Mouse (Mus musculus) embryo, embryonic 11.5 days (tissue): ENCODE data around the gene Cstb.
A peak's percentile ranks its signal among the peaks of the same experiment; 100 is the strongest.

Experiments
- DNase-seq: peaks from one replicate; pipeline ENCODE4 v3.0.0-alpha.2; 2012; ENCODE audit warnings: low read depth, low spot score

Gene Cstb

DNA sequence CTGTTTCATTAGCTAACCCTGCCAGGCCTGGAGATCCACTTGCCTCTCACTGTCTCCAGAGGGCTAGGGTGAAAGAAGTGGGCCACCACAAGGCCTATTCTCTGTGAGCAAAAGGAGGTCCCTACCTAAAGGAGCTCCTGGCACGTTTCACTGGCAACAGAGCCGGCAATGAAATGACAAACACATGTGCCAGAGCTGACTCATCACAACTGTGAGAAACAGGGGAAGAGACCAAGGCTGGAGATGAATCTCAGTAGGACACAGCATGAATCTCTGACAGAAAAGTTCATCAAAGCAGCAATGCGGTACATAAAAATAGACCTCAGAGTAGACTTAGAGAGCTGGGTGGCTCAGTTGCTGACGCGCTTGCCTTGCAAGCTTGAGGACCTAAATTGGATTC, 7.6 kb upstream of the Cstb start:
- DNase-seq: no peak

DNA sequence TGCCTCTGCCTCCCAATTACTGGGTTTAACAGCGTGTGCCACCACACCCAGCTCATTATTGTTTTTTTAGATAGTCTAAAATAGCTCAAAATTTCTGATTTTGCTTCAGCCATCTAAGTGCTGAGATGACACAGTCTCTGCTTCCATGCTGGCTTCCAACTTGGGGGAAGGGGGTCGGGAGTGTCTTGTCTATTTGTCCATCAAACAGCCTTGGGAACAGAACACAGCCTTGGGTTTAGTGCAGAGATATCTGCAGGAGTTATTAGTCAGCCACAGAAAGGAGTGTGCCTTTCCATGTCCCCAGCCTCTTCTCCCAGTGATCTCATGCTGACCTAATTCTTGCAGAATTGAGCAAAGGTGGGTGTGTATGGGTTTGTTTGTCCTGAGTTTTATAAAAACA, 6.7 kb upstream of the Cstb start:
- DNase-seq: no peak

- DNase-seq: no peak
Observed at GRCm38 (mm10) chr10:78420929-78421328, 4.5 kb upstream of the Cstb start.

- DNase-seq: no peak
Observed at GRCm38 (mm10) chr10:78422614-78423013, 2.9 kb upstream of the Cstb start.

DNA sequence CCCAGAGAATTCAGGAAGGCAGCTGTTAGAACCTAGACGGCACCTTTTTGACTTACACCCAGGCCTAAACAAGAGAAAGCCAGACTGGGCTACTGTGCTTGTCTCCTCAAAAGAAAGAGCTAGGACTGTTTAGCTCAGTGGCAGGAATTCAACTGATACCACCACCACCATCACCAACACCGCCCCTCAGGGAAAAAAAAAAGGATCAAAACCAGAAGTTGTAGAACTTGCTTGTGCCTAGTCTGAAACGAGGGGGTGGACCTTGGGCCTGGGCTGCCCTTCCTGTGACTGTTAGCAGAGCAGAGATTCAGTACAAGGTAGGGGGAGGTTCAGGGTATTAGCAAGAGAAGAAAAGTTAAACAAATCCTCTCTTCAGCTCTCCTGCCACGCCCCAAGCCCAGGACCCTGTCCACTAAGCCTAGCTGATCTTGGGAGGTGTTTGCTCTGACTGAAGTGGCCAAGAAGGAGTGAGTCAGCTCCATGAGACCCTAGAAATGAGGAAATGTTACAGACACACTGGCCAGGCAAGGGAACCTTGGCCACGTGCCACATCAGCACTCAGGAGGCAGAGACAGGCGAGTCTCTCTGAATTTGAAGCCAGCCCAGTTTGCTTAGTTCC, 757 bp downstream of the Cstb start:
- no peak for DNase-seq

DNA sequence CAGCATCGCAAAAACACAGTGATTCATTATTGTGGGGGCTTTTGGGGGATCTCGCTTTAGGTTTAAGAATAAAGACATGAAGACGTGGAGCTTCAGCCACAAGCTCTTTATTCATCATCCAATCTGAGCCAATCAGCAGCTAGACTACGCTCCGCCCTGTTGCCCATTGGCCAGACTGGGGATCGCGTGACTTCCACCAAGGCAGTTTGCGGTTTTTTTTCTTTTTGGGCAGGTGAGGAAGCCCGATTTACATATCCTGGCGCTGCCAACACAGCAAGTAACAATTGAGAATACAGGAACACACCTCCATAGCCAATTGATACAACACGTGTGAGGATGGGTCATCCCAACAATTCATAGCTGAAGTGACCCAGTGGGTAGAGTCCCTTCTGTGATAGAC, 2.6 kb downstream of the Cstb start:
- DNase-seq: no peak

GRCm38 (mm10) chr10:78429180-78429579, 3.7 kb downstream of the Cstb start:
- DNase-seq: no peak

- no peak for DNase-seq
Observed at GRCm38 (mm10) chr10:78429776-78430175, 4.3 kb downstream of the Cstb start.

- no peak for DNase-seq
Observed at GRCm38 (mm10) chr10:78432853-78433252, 7.4 kb downstream of the Cstb start.

GRCm38 (mm10) chr10:78438094-78438493, 12.6 kb downstream of the Cstb start:
- peak; percentile 47 for DNase-seq

- DNase-seq: no peak
Observed at GRCm38 (mm10) chr10:78439550-78439949, 14.1 kb downstream of the Cstb start.

GRCm38 (mm10) chr10:78439990-78440389, 14.5 kb downstream of the Cstb start:
- no peak for DNase-seq

DNA sequence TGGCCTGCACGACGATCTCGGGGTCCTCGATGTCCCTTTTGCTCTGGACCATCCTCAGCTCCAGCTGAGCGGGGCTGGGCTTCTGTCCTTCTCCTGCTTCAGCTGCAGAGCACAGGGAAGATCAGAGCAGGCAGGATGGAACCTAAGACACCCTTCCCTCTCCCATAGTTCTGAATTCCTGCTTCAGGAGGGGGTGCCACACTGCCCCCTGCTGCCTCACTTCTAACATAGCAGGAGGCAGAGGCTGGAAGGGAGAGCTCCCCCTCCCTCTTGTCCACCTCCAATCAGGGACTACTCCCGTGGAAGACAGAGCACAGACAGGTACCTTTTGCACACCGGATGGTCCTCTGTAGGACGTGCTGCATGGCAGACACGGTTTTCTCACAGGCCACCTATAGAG, 15.3 kb downstream of the Cstb start:
- DNase-seq: no peak

DNA sequence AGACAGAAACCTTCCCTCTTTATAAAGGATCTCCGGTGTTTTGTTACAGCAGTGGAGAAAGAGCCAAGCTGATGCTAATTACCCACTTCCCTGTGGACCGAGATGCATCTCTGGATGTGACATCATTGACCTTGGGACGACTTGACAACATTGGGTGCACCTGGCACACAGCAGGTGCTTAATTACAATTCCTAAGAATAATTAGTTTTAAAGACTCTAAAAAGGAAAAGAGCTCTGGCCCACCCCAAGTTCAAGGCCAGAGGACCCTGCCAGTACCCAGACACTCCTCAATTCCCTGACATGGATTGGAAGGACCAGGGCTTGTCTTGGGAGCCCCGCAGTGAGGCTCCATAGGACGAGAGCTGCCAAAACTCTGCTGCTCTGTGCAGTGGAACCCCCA, 16.1 kb downstream of the Cstb start:
- DNase-seq: no peak

GRCm38 (mm10) chr10:78442292-78442691, 16.8 kb downstream of the Cstb start:
- no peak for DNase-seq

DNA sequence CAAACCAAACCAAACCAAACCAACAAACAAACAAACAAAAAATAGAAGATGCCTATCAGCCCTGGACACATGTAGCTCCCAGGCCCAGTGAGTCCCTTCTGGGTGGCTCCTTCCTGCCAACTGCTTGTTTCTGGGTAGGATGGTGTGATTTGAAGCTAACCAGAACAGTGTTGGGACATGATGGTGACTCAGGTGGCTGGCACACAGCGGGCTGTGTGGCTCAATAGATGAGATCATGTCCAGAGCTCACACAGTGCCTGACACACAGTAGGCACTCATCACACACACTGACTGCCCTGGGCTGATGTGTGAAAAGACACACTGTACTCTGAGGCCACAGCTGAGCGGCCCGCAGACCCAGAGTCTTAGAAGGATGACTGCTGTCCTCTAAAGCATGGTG, 20.7 kb downstream of the Cstb start:
- no peak for DNase-seq

- no peak for DNase-seq
Observed at GRCm38 (mm10) chr10:78447396-78447795, 21.9 kb downstream of the Cstb start.

DNA sequence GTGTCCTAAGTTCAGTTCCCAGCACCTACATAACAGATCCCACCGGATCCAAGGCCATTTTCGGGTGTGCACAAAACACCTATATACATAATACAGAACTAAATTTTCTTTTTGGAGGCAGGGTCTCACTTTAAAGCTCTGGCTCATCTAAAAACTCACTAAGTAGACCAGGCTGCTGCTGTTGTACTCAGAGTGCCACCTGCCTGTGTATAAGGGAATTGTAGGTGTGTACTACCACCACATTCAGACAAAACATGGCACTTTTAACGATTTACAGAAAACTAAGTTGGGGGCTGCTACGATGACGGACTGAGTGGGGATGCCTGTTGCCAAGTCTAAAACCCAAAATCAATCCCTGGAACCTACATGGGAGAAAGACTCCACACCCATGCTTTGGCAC, 25.3 kb downstream of the Cstb start:
- no peak for DNase-seq

- DNase-seq: no peak
Observed at GRCm38 (mm10) chr10:78452641-78453040, 27.2 kb downstream of the Cstb start.

DNA sequence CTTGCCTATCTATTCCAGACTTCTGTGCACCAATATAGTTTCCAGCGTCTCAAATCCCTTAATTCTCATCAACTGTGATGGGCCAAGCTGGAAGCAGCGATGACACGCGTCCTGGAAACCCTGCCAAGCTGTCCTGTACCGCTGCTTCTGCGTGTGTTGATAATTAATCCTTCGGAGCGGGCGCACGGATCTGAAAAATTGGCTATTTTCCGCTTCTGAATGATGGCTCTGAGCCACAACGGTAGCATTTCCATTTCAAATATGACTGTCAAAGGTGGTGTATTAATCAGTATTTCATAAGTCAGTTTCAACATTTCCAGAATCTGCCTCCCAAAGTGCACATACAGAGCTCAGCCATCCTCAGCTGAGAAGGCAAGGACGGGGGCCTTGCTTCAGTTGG, 31.2 kb downstream of the Cstb start:
- DNase-seq: no peak

- no peak for DNase-seq
Observed at GRCm38 (mm10) chr10:78457495-78458347, 32.3 kb downstream of the Cstb start.

DNA sequence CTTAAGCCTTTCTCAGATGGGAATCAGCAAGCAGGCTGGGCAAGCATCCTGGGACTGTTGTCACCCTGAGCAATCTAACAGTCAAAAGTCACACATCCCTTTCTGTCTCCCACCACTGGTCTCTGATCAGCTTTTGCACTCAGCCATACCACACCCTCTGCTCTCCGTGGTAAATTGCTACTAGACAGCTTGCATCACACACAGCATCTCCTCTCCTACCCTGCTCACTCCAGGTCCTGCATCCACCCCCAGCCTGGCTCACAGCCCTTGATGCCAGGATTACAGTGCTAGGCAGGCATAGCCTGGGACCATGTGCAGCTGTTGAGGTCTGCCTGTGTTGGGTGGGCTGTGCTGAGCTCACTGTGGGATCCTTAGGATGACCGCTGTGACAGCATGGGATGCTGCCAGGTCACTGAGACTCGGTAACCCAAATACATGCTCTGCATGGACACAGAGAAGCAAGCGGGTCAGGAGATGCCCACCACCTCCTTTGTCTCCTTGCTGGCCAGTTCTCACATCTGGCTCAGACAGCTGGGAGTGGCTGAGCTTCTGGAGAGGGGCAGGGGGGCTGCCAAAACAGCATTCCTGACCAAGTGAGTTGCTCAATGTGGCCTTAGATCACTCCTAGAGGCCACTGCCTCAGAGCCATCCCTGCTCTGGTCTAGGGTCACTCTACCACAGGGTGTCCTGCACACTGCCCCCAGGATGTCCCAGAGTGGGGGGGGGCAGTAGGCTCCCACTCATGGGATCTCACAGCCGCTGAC, 33.1 kb downstream of the Cstb start:
- no peak for DNase-seq

DNA sequence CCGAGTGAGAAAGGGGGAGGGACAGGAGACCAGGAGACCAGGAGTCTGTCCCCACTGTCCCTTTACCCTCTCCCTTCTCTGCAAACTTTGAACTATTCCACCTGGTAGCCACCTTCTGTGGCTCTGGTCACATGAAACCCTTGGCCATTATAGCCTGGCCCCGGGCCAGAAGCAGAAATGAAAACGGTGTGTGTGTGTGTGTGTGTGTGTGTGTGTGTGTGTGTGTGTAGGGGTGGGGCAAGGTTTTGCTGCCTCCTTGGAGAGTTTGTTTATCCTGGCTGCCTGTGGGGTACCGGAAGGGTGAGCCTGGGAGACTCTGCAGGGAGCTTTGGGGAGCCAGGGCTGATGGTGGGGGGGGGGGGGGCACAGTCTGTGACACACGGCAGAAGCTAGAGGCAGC, 35.0 kb downstream of the Cstb start:
- DNase-seq: no peak
